Mouse (Mus musculus) left cerebral cortex, postnatal 14 days (tissue): ENCODE results near the gene Ap3b1. TPM values are rescaled to one million over a fixed set of nuclear protein-coding genes. Genes with fewer than 3 reads are reported as not detected.
A peak's percentile ranks its signal among the peaks of the same experiment; 100 is the strongest.

ENCODE experiments used
- DNase-seq, 2 experiments: peaks; one replicate each; pipeline ENCODE4 v3.0.0; 2021 to 2022; ENCODE audit warnings: low spot score in 2 of 2, mixed read lengths in 1 of 2
- intact Hi-C: fragments of 180-260 bp; cut with DNase I; formaldehyde crosslinking; loops from one replicate; pipeline ENCODE4 v1.15.1; 2025
- total RNA-seq, 2 experiments: library from RNA; stranded (reverse); gene quantifications; 2 replicates each; pipeline ENCODE4 v1.2.3; 2021

Gene Ap3b1
- total RNA-seq, 2 experiments from 2014 or later: 42.5 to 42.8 TPM

GRCm38 (mm10) chr13:94441199-94441598 lies 82.4 kb downstream of the Ap3b1 start:
- DNase-seq: peak in 1 of 2 experiments; percentile 5
- intact Hi-C loops: no loop called here

GRCm38 (mm10) chr13:94443411-94443810 lies 84.7 kb downstream of the Ap3b1 start:
- intact Hi-C loops: no loop called here

GRCm38 (mm10) chr13:94445103-94445502 lies 86.3 kb downstream of the Ap3b1 start:
- intact Hi-C loops: no loop called here
- DNase-seq: no peak

More at GRCm38 (mm10) chr13:94443411-94443810, 84.7 kb downstream of the Ap3b1 start:
- DNase-seq: no peak

- intact Hi-C loops: no loop called here
- DNase-seq: no peak
Measured at GRCm38 (mm10) chr13:94447003-94447402, 88.2 kb downstream of the Ap3b1 start.

GRCm38 (mm10) chr13:94449593-94449992 lies 90.8 kb downstream of the Ap3b1 start:
- no peak for DNase-seq
- intact Hi-C loops: no loop called here

- peak; percentile 52 to 54 for DNase-seq
- intact Hi-C loops: no loop called here
Measured at GRCm38 (mm10) chr13:94451229-94451628, 92.5 kb downstream of the Ap3b1 start.

- no peak for DNase-seq
- intact Hi-C loops: no loop called here
Measured at GRCm38 (mm10) chr13:94454131-94454530, 95.4 kb downstream of the Ap3b1 start.

DNA sequence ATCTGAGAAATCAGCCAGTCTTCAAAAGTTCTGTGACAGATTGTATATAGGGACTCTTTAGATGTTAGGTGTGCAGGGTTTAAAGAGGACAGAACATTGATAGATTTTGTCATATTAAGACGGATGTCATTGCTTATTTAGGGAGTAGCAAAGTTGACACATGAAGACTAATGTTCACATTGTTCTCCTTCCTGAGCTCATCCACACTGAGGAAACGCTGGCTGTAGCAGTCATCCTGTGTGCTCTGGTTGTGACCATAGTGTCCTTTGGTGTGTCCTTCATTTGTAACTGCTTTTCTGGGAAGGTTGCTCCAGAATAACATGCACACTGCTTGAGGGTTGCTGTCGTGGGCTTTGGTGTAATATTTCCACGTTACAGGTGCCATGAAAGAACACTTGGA lies 100.4 kb downstream of the Ap3b1 start:
- intact Hi-C loops: no loop called here
- DNase-seq: no peak

GRCm38 (mm10) chr13:94464221-94464620 lies 105.5 kb downstream of the Ap3b1 start:
- DNase-seq: no peak
- intact Hi-C loops: no loop called here

- intact Hi-C loops: loop anchor here (5.0 kb wide), 1 partner anchor 489 kb away; no protein-coding TSS in a partner anchor
- DNase-seq: no peak
Measured at GRCm38 (mm10) chr13:94468551-94468950, 109.8 kb downstream of the Ap3b1 start.

DNA sequence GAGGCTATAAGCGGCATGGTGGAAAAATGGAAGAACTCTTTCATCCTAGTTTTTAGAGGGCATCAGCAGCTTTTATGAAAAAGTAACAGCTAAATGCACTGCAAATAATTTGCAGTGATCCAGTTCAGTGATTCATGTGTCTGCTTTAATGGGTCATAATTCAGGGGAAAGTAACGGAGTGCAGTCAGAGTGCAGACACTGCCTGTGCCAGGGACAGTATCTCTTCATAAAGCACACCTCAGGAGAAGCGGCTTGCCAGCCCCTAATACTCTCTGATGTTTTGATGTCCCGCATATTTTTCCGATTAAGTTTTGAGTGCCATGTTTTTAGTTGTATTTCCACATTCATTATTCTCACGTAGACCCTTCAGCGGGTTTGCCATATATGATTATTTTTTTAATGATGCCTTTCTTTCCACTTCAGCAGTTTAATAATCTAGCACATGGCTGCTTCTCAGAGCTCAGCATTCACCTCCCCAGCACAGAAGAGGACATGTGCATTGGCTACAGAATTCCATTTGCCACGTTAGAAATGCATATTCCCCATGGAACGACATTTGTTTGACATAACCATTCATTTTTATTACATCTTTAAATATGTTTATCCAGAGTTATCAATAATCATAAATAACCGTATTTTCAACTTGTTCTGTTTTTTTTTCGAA lies 112.4 kb downstream of the Ap3b1 start:
- intact Hi-C loops: no loop called here
- no peak for DNase-seq

DNA sequence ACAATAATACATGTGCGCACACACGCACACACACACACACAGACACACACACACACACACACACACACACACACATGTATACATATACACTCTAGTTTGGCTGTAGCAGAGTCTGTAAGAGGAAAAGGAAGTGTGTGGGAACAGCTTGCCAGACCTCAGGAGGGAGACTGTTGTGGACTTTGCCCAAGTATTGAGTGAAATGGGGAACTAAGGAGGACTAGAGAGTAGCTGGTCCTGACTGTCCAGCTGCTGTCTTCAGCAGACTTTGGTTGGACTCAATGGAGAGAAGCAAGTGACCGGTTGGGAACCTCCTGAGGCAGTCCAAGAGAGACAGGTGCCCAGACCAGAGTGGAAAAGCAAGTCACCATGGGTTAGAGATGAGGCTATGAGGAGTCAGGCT lies 117.4 kb downstream of the Ap3b1 start:
- no peak for DNase-seq
- intact Hi-C loops: no loop called here

GRCm38 (mm10) chr13:94480256-94480655 lies 121.5 kb downstream of the Ap3b1 start:
- intact Hi-C loops: no loop called here
- no peak for DNase-seq

DNA sequence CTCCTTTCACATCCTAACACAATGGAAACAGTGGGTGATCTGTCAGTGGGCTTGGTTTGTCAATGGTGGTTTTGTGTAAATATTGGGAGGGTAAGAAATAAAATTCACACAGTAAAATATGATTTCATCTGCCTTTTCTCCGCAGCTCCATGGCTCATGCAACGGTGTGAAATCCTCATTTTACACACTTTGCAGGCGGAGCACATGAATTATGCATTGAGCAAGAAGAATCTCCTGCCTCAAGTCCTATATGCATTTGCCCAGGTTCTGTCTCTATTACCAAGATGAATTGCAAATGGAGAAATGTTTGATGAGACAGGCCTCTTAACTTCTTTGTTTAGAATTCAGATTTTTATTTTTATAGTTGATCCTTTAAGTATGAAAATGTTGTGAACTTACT lies 131.9 kb downstream of the Ap3b1 start:
- no peak for DNase-seq
- intact Hi-C loops: no loop called here

DNA sequence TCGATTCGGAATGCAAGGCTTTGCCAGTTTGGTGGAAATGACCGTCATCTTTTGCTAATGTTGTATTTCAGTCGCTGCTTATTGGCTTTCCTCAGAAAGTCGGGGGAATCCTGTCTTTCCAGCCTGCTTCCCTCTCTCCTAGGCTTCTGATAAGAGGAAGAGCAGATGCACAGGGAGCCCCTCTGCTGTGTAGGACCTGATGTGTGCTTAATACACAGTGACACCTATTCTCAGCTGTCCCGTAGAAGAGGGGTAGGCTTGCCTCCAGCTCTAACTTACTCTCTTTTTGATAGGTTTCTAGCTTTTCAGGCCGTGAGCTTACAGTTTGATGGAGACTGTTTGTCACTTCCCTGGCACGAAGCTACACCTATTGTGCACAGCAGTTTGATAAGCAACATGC lies 132.4 kb downstream of the Ap3b1 start:
- intact Hi-C loops: no loop called here
- DNase-seq: no peak

GRCm38 (mm10) chr13:94497521-94497920 lies 138.8 kb downstream of the Ap3b1 start:
- DNase-seq: no peak
- intact Hi-C loops: no loop called here

DNA sequence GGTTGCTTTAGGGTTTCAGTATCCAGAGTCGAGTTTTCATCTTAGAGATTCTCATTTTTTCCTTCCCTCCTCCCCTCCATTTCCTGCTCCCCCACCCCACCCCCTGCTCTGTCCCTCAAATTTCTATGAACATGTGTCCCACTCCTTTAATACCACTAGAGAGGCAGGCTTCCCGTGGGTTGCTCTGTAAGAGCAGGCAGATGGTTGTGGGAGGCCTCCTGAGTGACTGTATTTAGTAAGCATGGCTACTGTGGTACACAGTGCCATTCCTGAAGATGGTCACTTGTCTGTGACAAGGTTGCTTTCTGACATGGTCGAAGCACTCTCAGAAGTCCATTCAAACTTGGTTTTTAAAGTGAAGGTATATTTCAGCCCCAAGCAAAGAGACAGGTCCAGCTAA lies 147.7 kb downstream of the Ap3b1 start:
- intact Hi-C loops: no loop called here
- peak in 1 of 2 experiments; percentile 16 for DNase-seq

DNA sequence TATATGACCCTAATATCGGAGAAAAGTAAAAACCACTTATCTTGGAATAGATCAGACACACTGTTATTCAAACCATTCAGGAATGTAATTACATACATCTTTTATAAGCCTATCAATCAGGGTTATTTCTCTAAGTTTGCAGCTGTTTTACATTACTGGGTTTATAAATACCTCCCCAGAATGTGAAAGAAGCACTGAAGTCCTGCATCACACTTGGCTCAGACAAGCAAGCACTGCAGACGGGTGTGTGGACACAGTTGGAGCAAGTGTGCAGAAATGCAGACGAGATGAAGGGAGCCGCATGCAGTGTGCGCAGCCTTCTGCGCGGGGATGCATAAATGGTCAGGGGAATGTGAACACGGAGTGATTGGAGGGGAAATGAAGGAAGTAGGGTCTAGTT lies 149.6 kb downstream of the Ap3b1 start:
- intact Hi-C loops: no loop called here
- no peak for DNase-seq

DNA sequence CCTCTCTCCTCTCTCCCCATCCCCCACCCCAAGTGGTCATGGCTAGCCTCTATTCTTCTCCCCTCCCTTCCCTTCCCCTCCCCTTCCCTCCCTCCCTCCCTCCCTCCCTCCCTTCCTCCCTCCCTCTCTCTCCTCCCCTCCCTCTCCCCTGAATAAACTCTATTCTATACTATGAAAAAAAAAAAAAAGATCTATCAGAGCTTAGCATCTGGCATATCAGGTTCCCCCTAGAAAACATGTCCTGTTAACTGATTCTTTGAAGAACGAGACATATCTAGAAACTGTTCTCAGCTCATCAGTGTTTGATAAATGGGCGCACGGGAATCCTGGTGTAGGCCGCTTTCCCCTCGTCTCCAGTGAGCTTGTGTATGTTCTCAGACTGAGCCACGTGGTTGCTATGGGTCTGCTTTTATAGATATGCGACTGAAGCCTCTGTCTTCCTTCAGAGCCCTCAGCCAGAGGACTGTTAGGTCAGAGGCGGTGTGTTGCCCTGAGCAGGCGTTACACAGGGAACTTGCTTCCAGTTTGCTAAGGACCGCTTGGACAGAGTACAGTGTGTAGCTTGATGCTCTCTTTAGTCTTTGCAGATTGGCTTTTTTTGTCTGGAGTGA lies 154.5 kb downstream of the Ap3b1 start:
- no peak for DNase-seq
- intact Hi-C loops: no loop called here

DNA sequence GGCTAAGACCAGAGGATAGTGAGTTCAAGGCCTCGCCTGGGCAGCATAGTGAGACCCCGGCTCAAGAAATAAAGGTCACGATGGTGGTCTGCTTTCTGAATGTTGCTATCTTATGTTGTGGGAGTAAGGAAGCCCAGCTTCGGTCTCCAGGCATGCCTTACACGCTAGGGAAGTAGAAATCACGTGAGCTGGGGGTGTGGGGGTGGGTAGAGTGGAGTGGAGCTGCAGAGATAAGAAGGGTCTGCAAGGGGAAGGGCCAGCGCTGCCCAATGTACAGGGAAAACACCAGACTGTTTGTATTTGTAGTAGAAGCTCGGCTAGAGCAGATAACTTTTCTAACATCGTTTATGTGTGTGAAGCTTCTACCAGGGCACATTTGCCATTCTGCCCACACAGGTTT lies 155.1 kb downstream of the Ap3b1 start:
- intact Hi-C loops: no loop called here

GRCm38 (mm10) chr13:94514992-94515391 lies 156.2 kb downstream of the Ap3b1 start:
- intact Hi-C loops: no loop called here

More for the DNA sequence above, 155.1 kb downstream of the Ap3b1 start:
- DNase-seq: no peak

More at GRCm38 (mm10) chr13:94514992-94515391, 156.2 kb downstream of the Ap3b1 start:
- DNase-seq: no peak
